In the genomic region with DNA sequence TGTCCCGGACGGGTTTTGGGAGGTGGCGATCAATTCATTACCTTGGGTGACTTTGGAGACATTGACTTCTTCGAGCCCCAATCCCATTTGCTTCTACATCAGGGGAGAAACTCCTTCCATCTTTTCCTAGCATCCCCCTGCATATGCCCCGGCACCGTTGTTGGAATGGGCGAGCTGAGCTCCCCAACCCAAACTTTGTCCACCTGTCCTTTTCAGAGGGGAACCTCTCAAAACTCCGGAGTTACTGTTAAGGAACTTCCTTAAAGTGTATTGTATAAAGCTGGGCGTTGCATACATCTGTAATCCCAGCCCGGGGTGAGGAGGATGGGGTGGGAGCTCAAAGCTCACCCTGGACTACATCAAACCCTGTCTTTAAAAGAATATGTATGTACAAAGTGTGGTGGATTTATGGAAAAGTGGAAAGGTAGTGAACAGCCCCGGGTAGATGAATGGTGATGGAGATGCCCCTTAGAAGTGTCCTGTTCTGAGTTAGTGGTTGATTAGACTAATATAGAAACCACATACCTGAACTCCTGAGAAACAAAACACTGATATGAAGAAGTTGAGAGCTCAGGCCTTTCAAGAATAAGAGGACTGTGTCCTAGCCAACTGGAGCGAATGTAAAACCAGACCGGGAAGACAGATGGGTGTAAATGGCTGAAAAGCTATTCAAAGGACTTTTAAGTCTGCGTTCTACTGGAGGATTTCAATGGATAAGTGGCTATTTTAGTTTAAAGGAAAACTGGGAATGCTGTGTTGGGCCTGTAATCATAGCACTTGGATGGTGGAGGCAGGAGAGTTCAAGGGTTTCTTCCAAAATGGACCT, we compare ENCODE assay signal across 8 mouse cellular contexts. TPM values are rescaled to one million over a fixed set of nuclear protein-coding genes. Genes with fewer than 3 reads are reported as not detected.
DNase-seq lines count a peak whose midpoint lies in the region; ATAC-seq lines count a peak whose summit lies in the region.

No protein-coding gene starts in this region.

- no peak for DNase-seq in adrenal gland, adult 8-10 months
- DNase-seq in left cerebral cortex, adult 8-10 months (ENCODE audit: low spot score in 2 of 2), result no peak
- no peak for DNase-seq in gastrocnemius, postnatal 4 days (ENCODE audit: low spot score in 2 of 2)

- H3K4me2 ChIP-seq in forebrain, embryonic 12.5 days, result peak overlapping the region; percentile 73
- H3K4me2 ChIP-seq in liver, embryonic 15.5 days, result peak overlapping the region; percentile 91

- WGBS in forebrain, embryonic 12.5 days, result 7% methylated on average over 14 of the region's 14 CpGs
- WGBS in liver, embryonic 15.5 days (ENCODE audit: insufficient replicate concordance), result 12% methylated on average over 14 of the region's 14 CpGs

- H3K27ac ChIP-seq in forebrain, embryonic 12.5 days, result peak overlapping the region; percentile 93
- H3K27ac ChIP-seq in liver, embryonic 15.5 days (replicated peaks), result peak overlapping the region; percentile 88

- H3K4me1 ChIP-seq in erythroblast, embryonic 14.5 days (ENCODE audit: control insufficient read depth), result peaks cover 38% of the 10 kb centered on the region
- H3K4me1 ChIP-seq in forebrain, embryonic 12.5 days, result peaks cover 13% of the 10 kb centered on the region
- H3K4me1 ChIP-seq in liver, embryonic 15.5 days (replicated peaks), result peaks cover 32% of the 10 kb centered on the region

- H3K36me3 ChIP-seq in erythroblast, embryonic 14.5 days (ENCODE audit: control insufficient read depth), result no peaks in the 10 kb centered on the region; the same call in 1 of the 2 replicates
- peaks cover 5% of the 10 kb centered on the region; the same call in 1 of the 2 replicates for H3K36me3 ChIP-seq in forebrain, embryonic 12.5 days (replicated peaks)
- H3K36me3 ChIP-seq in liver, embryonic 15.5 days (replicated peaks), result no peaks in the 10 kb centered on the region

- H3K9ac ChIP-seq in forebrain, embryonic 12.5 days, result peak overlapping the region; percentile 69
- peak overlapping the region; percentile 71 for H3K9ac ChIP-seq in liver, embryonic 15.5 days

- H3K9me3 ChIP-seq in erythroblast, embryonic 14.5 days (ENCODE audit: control insufficient read depth, low read length), result no peaks in the 10 kb centered on the region
- H3K9me3 ChIP-seq in forebrain, embryonic 12.5 days, result no peaks in the 10 kb centered on the region
- no peaks in the 10 kb centered on the region for H3K9me3 ChIP-seq in liver, embryonic 15.5 days (replicated peaks)

- H3K4me3 ChIP-seq in erythroblast, embryonic 14.5 days (replicated peaks), result peak overlapping the region; percentile 94
- peak overlapping the region; percentile 67 for H3K4me3 ChIP-seq in forebrain, embryonic 12.5 days (replicated peaks)
- peak overlapping the region; percentile 83 for H3K4me3 ChIP-seq in liver, embryonic 15.5 days (replicated peaks)

- no peaks in the 10 kb centered on the region for H3K27me3 ChIP-seq in erythroblast, embryonic 14.5 days (ENCODE audit: control insufficient read depth)
- H3K27me3 ChIP-seq in forebrain, embryonic 12.5 days, result no peaks in the 10 kb centered on the region
- no peaks in the 10 kb centered on the region for H3K27me3 ChIP-seq in liver, embryonic 15.5 days

- no peak for ATAC-seq in erythroblast, adult 5-6 weeks (replicated peaks; ENCODE audit: low FRiP score, poor library complexity, severe bottlenecking)
- peak; percentile 12 for ATAC-seq in CD4-positive, CD25-positive, alpha-beta regulatory T cell, adult 4 months
- peak; percentile 6; the same call in 1 of the 2 replicates for ATAC-seq in forebrain, embryonic 12.5 days (ENCODE audit: low FRiP score)
- no peak for ATAC-seq in liver, embryonic 15.5 days (ENCODE audit: insufficient read depth)

RNA-seq across cellular contexts. Expression of a gene that starts 0.7 kb away (rescaled TPM):
- polyA plus RNA-seq in erythroblast, embryonic 14.5 days (2012), result 0.11 and 0.21 TPM in 2 replicates
- total RNA-seq in erythroblast, adult 5-6 weeks (2015; ENCODE audit: low replicate concordance), result 1.5 and 6.1 TPM in 2 replicates
- 5.4 and 5.5 TPM in 2 replicates for total RNA-seq in erythroblast, adult 5-6 weeks (2017; ENCODE audit: low replicate concordance)
- polyA plus RNA-seq in CD4-positive, CD25-positive, alpha-beta regulatory T cell, adult 4 months (2017; shearing (Covaris generic)), result 10 to 100 TPM; 12.9 to 17.3 TPM
- 18.9 and 19.3 TPM in 2 replicates for polyA plus RNA-seq in forebrain, embryonic 12.5 days (2016; fragmentation: Nextera tagmentation; extraction: Ambion mirVana)
- polyA plus RNA-seq in liver, embryonic 15.5 days (2015; fragmentation: Nextera tagmentation; extraction: Ambion mirVana), result 10.1 and 10.6 TPM in 2 replicates
- 10 to 100 TPM; 33.7 to 39.6 (median 37.1) TPM for total RNA-seq in adrenal gland, adult 8-10 months (2022)
- 10 to 100 TPM; 11.1 to 12.7 (median 11.4) TPM for total RNA-seq in left cerebral cortex, adult 8-10 months (2022)
- total RNA-seq in gastrocnemius, postnatal 4 days (2021), result 10 to 100 TPM; 17.3 to 27.9 TPM

Comparison
In these comparisons a context has a peak if more than half of its experiments do, and no peak if none do; other contexts are left out.
1. ATAC-seq: peak in CD4-positive, CD25-positive, alpha-beta regulatory T cell, adult 4 months (single experiment) and forebrain, embryonic 12.5 days (single experiment); none in erythroblast, adult 5-6 weeks (single experiment) and liver, embryonic 15.5 days (single experiment).
2. Peak in every context shown above with its lines, with median percentiles within 50 percentile points of each other: H3K4me3 ChIP-seq.